Mouse (Mus musculus) MEL (cell line): ENCODE measurements at regions not wholly inside any gene's neighbourhood (a gene's known extent, or its start where the extent isn't known, plus 50 kb on each side); places are given as distances from the start of the nearest gene placed in this dataset.

Source experiments
- DNase-seq: peaks from one replicate; pipeline ENCODE4 v3.0.0; 2011; ENCODE audit warnings: low read depth, low spot score
- H3K27ac ChIP-seq: 2 replicates; pipeline ENCODE4 v1.5.1; 2012; ENCODE audit warnings: low read depth, mild to moderate bottlenecking, control low read depth, low read length, moderate library complexity; ENCODE audit not compliant: control insufficient read depth
- H3K27me3 ChIP-seq, 2 experiments: fragments of 150-350 bp in 1 of 2; sonication (generic) in 1 of 2; 2 replicates each; pipeline ENCODE4 v1.6.1; 2012; ENCODE audit warnings: low read length in 2 of 2, mild to moderate bottlenecking in 2 of 2, improper control_type of control experiment in 1 of 2, moderate library complexity in 1 of 2; ENCODE audit not compliant: insufficient read depth in 2 of 2, control insufficient read depth in 1 of 2
- H3K36me3 ChIP-seq, 2 experiments: 2 replicates each; pipeline ENCODE4 v1.6.1; 2012 to 2014; ENCODE audit warnings: low read length in 2 of 2, improper control_type of control experiment in 1 of 2, inconsistent platforms in 1 of 2, mild to moderate bottlenecking in 1 of 2; ENCODE audit not compliant: insufficient read depth in 2 of 2, control insufficient read depth in 1 of 2
- H3K4me1 ChIP-seq, 2 experiments: fragments of 150-350 bp in 1 of 2; sonication (generic) in 1 of 2; 2 replicates each; pipeline ENCODE4 v1.6.1; 2012; ENCODE audit warnings: low read length in 2 of 2, improper control_type of control experiment in 1 of 2, mild to moderate bottlenecking in 1 of 2; ENCODE audit not compliant: insufficient read depth in 2 of 2, control insufficient read depth in 1 of 2
- H3K4me3 ChIP-seq, 2 experiments: fragments of 150-350 bp in 1 of 2; sonication (generic) in 1 of 2; 2 replicates each; pipeline ENCODE4 v1.5.1; 2012; ENCODE audit warnings: low read depth in 2 of 2, low read length in 2 of 2, mild to moderate bottlenecking in 2 of 2, moderate library complexity in 2 of 2, control low read depth in 1 of 2, improper control_type of control experiment in 1 of 2; ENCODE audit not compliant: control insufficient read depth in 1 of 2, insufficient read depth in 1 of 2
- H3K79me2 ChIP-seq: 2 replicates; pipeline ENCODE4 v1.6.1; 2012; ENCODE audit warnings: mild to moderate bottlenecking, low read length, moderate library complexity; ENCODE audit not compliant: control insufficient read depth, poor library complexity, insufficient read depth
- H3K9ac ChIP-seq: 2 replicates; pipeline ENCODE4 v1.6.1; 2012; ENCODE audit warnings: low read depth, mild to moderate bottlenecking, control low read depth, low read length, moderate library complexity; ENCODE audit not compliant: control insufficient read depth, poor library complexity, severe bottlenecking
- H3K9me3 ChIP-seq: fragments of 150-350 bp; sonication (generic); replicated peaks from 2 replicates; pipeline ENCODE4 v1.6.1; 2012; ENCODE audit warnings: mild to moderate bottlenecking, low read length, improper control_type of control experiment, moderate library complexity; ENCODE audit not compliant: insufficient read depth
- BHLHE40 ChIP-seq: IDR thresholded peaks from 2 replicates; pipeline ENCODE4 v1.6.1; 2012; ENCODE audit warnings: low read depth, mild to moderate bottlenecking, inconsistent platforms, low read length, improper control_type of control experiment, borderline replicate concordance
- CHD1 ChIP-seq: IDR thresholded peaks from 2 replicates; pipeline ENCODE4 v1.6.1; 2012; ENCODE audit warnings: low read depth, mild to moderate bottlenecking, inconsistent platforms, low read length, improper control_type of control experiment
- CHD2 ChIP-seq: IDR thresholded peaks from 2 replicates; pipeline ENCODE4 v1.6.1; 2011; ENCODE audit warnings: low read length, improper control_type of control experiment
- CTCF ChIP-seq, 3 experiments: IDR thresholded peaks in 2 of 3; conservative IDR thresholded peaks in 1 of 3; 2 replicates each; pipeline ENCODE4 v1.5.1; 2011 to 2012; ENCODE audit warnings: low read length in 3 of 3, low read depth in 2 of 3, mild to moderate bottlenecking in 2 of 3, improper control_type of control experiment in 1 of 3, inconsistent platforms in 1 of 3, mixed read lengths in 1 of 3, moderate library complexity in 1 of 3; ENCODE audit not compliant: control insufficient read depth in 1 of 3, insufficient read depth in 1 of 3, poor library complexity in 1 of 3, severe bottlenecking in 1 of 3
- ELF1 ChIP-seq: IDR thresholded peaks from 2 replicates; pipeline ENCODE4 v1.6.1; 2014; ENCODE audit warnings: low read depth, mild to moderate bottlenecking, inconsistent platforms, low read length, improper control_type of control experiment, moderate library complexity
- EP300 ChIP-seq, 2 experiments: IDR thresholded peaks; 2 replicates each; pipeline ENCODE4 v1.6.1; 2011; ENCODE audit warnings: improper control_type of control experiment in 2 of 2, low read length in 2 of 2, low read depth in 1 of 2, mild to moderate bottlenecking in 1 of 2
- GABPA ChIP-seq: IDR thresholded peaks from 2 replicates; pipeline ENCODE4 v1.6.1; 2012; ENCODE audit warnings: low read depth, mild to moderate bottlenecking, inconsistent platforms, low read length, improper control_type of control experiment, moderate library complexity
- MAFK ChIP-seq: IDR thresholded peaks from 2 replicates; pipeline ENCODE4 v1.6.1; 2011; ENCODE audit warnings: low read depth, mild to moderate bottlenecking, low read length, improper control_type of control experiment, borderline replicate concordance
- MAX ChIP-seq: IDR thresholded peaks from 2 replicates; pipeline ENCODE4 v1.6.1; 2011; ENCODE audit warnings: low read length, improper control_type of control experiment
- MAZ ChIP-seq: IDR thresholded peaks from 2 replicates; pipeline ENCODE4 v1.6.1; 2012; ENCODE audit warnings: low read depth, mild to moderate bottlenecking, inconsistent platforms, low read length, improper control_type of control experiment
- MEF2A ChIP-seq: IDR thresholded peaks from 2 replicates; pipeline ENCODE4 v1.6.1; 2014; ENCODE audit warnings: low read depth, mild to moderate bottlenecking, inconsistent platforms, low read length, improper control_type of control experiment; ENCODE audit not compliant: poor library complexity, insufficient replicate concordance, severe bottlenecking; ENCODE audit errors: extremely low read depth
- MYC ChIP-seq: IDR thresholded peaks from 2 replicates; pipeline ENCODE4 v1.6.1; 2011; ENCODE audit warnings: low read depth, mild to moderate bottlenecking, low read length, improper control_type of control experiment, moderate library complexity
- NELFE ChIP-seq: IDR thresholded peaks from 2 replicates; pipeline ENCODE4 v1.6.1; 2011; ENCODE audit warnings: low read depth, low read length, improper control_type of control experiment
- NRF1 ChIP-seq: IDR thresholded peaks from 2 replicates; pipeline ENCODE4 v1.6.1; 2014; ENCODE audit warnings: low read depth, mild to moderate bottlenecking, inconsistent platforms, low read length, improper control_type of control experiment, moderate library complexity; ENCODE audit not compliant: poor library complexity, insufficient read depth, severe bottlenecking
- POLR2A ChIP-seq, 2 experiments: IDR thresholded peaks; 2 replicates each; pipeline ENCODE4 v1.6.1; 2011 to 2012; ENCODE audit warnings: low read length in 2 of 2, mild to moderate bottlenecking in 2 of 2, control low read depth in 1 of 2, improper control_type of control experiment in 1 of 2, low read depth in 1 of 2, moderate library complexity in 1 of 2; ENCODE audit not compliant: control insufficient read depth in 1 of 2, insufficient read depth in 1 of 2, poor library complexity in 1 of 2
- RAD21 ChIP-seq: IDR thresholded peaks from 2 replicates; pipeline ENCODE4 v1.6.1; 2011; ENCODE audit warnings: mild to moderate bottlenecking, low read depth, low read length, improper control_type of control experiment
- RCOR1 ChIP-seq: IDR thresholded peaks from 2 replicates; pipeline ENCODE4 v1.6.1; 2012; ENCODE audit warnings: low read depth, mild to moderate bottlenecking, inconsistent platforms, low read length, improper control_type of control experiment
- USF1 ChIP-seq: IDR thresholded peaks from 2 replicates; pipeline ENCODE4 v1.6.1; 2014; ENCODE audit warnings: low read depth, mild to moderate bottlenecking, inconsistent platforms, low read length, improper control_type of control experiment, moderate library complexity
- USF2 ChIP-seq, 2 experiments: IDR thresholded peaks; 2 replicates each; pipeline ENCODE4 v1.6.1; 2011 to 2012; ENCODE audit warnings: improper control_type of control experiment in 2 of 2, low read length in 2 of 2, borderline replicate concordance in 1 of 2, inconsistent platforms in 1 of 2, low read depth in 1 of 2, mild to moderate bottlenecking in 1 of 2; ENCODE audit not compliant: insufficient read depth in 1 of 2
- ZKSCAN1 ChIP-seq: IDR thresholded peaks from 2 replicates; pipeline ENCODE4 v1.6.1; 2012; ENCODE audit warnings: low read depth, mild to moderate bottlenecking, inconsistent platforms, low read length, improper control_type of control experiment, moderate library complexity
- ZMIZ1 ChIP-seq: IDR thresholded peaks from 2 replicates; pipeline ENCODE4 v1.6.1; 2012; ENCODE audit warnings: low read depth, mild to moderate bottlenecking, inconsistent platforms, low read length, improper control_type of control experiment, moderate library complexity

GRCm38 (mm10) chr11:6966968-6967367 is 96.3 kb upstream of the Adcy1 start:
- Histone ChIP-seq H3K9ac (no peak overlapping the region), H3K79me2 (no peaks in the 10 kb centered on the region), H3K9me3 (no peaks in the 10 kb centered on the region; the same call in 1 of the 2 replicates), H3K27ac (no peak overlapping the region), H3K27me3 (no peaks in the 10 kb centered on the region), H3K4me3 (no peak overlapping the region), H3K36me3 (no peaks in the 10 kb centered on the region), H3K4me1 (no peaks in the 10 kb centered on the region)
- no peak for TF ChIP-seq USF1
- TF ChIP-seq RAD21, result no peak
- no peak for DNase-seq

GRCm38 (mm10) chr11:6964524-6964923 is 98.8 kb upstream of the Adcy1 start:
- Histone ChIP-seq H3K36me3 (no peaks in the 10 kb centered on the region), H3K79me2 (no peaks in the 10 kb centered on the region), H3K4me3 (no peak overlapping the region), H3K4me1 (no peaks in the 10 kb centered on the region), H3K9ac (no peak overlapping the region), H3K27me3 (no peaks in the 10 kb centered on the region), H3K27ac (no peak overlapping the region), H3K9me3 (no peaks in the 10 kb centered on the region; the same call in 1 of the 2 replicates)
- TF ChIP-seq MYC (no peak), CHD2 (no peak), MAFK (no peak), NELFE (no peak), EP300 (IDR thresholded peaks at IDR 0.05; ENCODE audit: low read depth in 1 of 2, low read length in 2 of 2) (no peak), MAZ (no peak), CTCF (IDR thresholded peaks at IDR 0.05 in 2 of 3, conservative IDR thresholded peaks at IDR 0.05 in 1 of 3; ENCODE audit: control insufficient read depth in 1 of 3, insufficient read depth in 1 of 3, low read depth in 2 of 3, low read length in 3 of 3, poor library complexity in 1 of 3, severe bottlenecking in 1 of 3) (no peak), MEF2A (no peak), ZMIZ1 (no peak)
- no peak for DNase-seq

- Histone ChIP-seq H3K36me3 (no peaks in the 10 kb centered on the region), H3K4me3 (no peak overlapping the region), H3K4me1 (no peaks in the 10 kb centered on the region), H3K27ac (no peak overlapping the region), H3K27me3 (no peaks in the 10 kb centered on the region), H3K9me3 (no peaks in the 10 kb centered on the region; the same call in 1 of the 2 replicates), H3K79me2 (no peaks in the 10 kb centered on the region), H3K9ac (no peak overlapping the region)
- no peak for DNase-seq
- TF ChIP-seq GABPA (no peak), NRF1 (no peak), ZMIZ1 (no peak), MEF2A (no peak), CHD1 (no peak), CHD2 (no peak), RCOR1 (no peak), USF2 (IDR thresholded peaks at IDR 0.05; ENCODE audit: borderline replicate concordance in 1 of 2, insufficient read depth in 1 of 2, low read depth in 1 of 2, low read length in 2 of 2) (no peak), ZKSCAN1 (no peak), POLR2A (IDR thresholded peaks at IDR 0.05; ENCODE audit: control insufficient read depth in 1 of 2, insufficient read depth in 1 of 2, low read depth in 1 of 2, low read length in 2 of 2, poor library complexity in 1 of 2) (no peak), MAX (no peak), ELF1 (no peak), EP300 (IDR thresholded peaks at IDR 0.05; ENCODE audit: low read depth in 1 of 2, low read length in 2 of 2) (no peak), BHLHE40 (no peak), USF1 (no peak), MAZ (no peak)
These were observed 99.7 kb upstream of the Adcy1 start for GRCm38 (mm10) chr11:6963600-6963999.
